Mouse (Mus musculus) limb, embryonic 12.5 days (tissue): ENCODE data around the gene Apol7b. TPM values are rescaled to one million over a fixed set of nuclear protein-coding genes. Genes with fewer than 3 reads are reported as not detected.
"Not testable (repeated sequence)": the region's sequence is repeated elsewhere in the genome, so short reads cannot be mapped to it uniquely, and the experiment has no call there.

ENCODE experiments used
- ATAC-seq: fragments of 200-750 bp; cut with Nextera tagmentation; 2 replicates; pipeline ENCODE4 v1.8.0; 2017; ENCODE audit warnings: low read depth, moderate TSS enrichment; ENCODE audit not compliant: insufficient number of reproducible peaks, insufficient read depth, low FRiP score, low TSS enrichment
- H3K27ac ChIP-seq: fragments of 300-500 bp; sonication (generic); 2 replicates; pipeline ENCODE4 v1.5.1; 2016; ENCODE audit warnings: mild to moderate bottlenecking, moderate library complexity
- H3K27me3 ChIP-seq: fragments of 300-500 bp; sonication (generic); 2 replicates; pipeline ENCODE4 v1.6.1; 2016; ENCODE audit warnings: mild to moderate bottlenecking, moderate library complexity
- H3K36me3 ChIP-seq: fragments of 300-500 bp; sonication (generic); 2 replicates; pipeline ENCODE4 v1.6.1; 2016; ENCODE audit warnings: mild to moderate bottlenecking, moderate library complexity
- H3K4me1 ChIP-seq: fragments of 300-500 bp; sonication (generic); replicated peaks from 2 replicates; pipeline ENCODE4 v1.6.1; 2016
- H3K4me2 ChIP-seq: fragments of 300-500 bp; sonication (generic); 2 replicates; pipeline ENCODE4 v1.6.1; 2016; ENCODE audit warnings: mild to moderate bottlenecking, moderate library complexity
- H3K4me3 ChIP-seq: fragments of 300-500 bp; sonication (generic); replicated peaks from 2 replicates; pipeline ENCODE4 v1.5.1; 2016; ENCODE audit warnings: mild to moderate bottlenecking
- H3K9ac ChIP-seq: fragments of 300-500 bp; sonication (generic); replicated peaks from 2 replicates; pipeline ENCODE4 v1.6.1; 2016; ENCODE audit warnings: mild to moderate bottlenecking, moderate library complexity
- H3K9me3 ChIP-seq: fragments of 300-500 bp; sonication (generic); 2 replicates; pipeline ENCODE4 v1.6.1; 2016; ENCODE audit warnings: mild to moderate bottlenecking, moderate library complexity
- WGBS: fragments of 180-500 bp; shearing (Covaris S2); methylation state at CpG from one replicate; pipeline ENCODE4 v1.1.7; 2016; 5-methylcytosine and 5-hydroxymethylcytosine counted together
- polyA plus RNA-seq: library from polyadenylated mRNA; unstranded; fragments of >200 nt; fragmentation: Nextera tagmentation; extraction: Ambion mirVana; gene quantifications from 2 replicates; pipeline ENCODE4 v1.2.1, GENCODE M21; 2016

The Apol7b gene
- polyA plus RNA-seq, 1 experiment from 2014 or later, result not detected

DNA sequence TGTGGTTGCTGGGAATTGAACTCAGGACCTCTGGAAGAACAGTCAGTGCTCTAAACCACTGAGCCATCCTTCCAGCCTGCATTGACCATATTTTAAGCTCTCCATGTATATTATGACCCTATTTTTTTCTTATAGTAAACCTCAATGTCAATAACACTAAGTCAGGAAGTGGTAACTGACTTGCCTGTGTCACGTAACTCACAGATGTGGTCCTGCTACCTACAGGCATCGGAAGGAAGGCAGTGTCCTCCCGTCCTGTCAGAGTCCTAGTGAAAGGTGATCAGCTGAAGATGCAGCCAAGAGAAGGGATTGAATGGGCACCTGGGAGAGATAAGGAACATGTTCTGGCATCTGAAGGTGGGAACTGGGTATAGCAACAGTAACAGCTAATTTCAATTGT lies 27.6 kb downstream of the Apol7b start:
- H3K9me3 ChIP-seq, H3K4me1 ChIP-seq, H3K4me3 ChIP-seq, ATAC-seq, H3K9ac ChIP-seq, H3K27me3 ChIP-seq, H3K4me2 ChIP-seq, H3K36me3 ChIP-seq, H3K27ac ChIP-seq: not testable (repeated sequence)
- no CpG with 5 or more reads among the region's 3 CpGs for WGBS

DNA sequence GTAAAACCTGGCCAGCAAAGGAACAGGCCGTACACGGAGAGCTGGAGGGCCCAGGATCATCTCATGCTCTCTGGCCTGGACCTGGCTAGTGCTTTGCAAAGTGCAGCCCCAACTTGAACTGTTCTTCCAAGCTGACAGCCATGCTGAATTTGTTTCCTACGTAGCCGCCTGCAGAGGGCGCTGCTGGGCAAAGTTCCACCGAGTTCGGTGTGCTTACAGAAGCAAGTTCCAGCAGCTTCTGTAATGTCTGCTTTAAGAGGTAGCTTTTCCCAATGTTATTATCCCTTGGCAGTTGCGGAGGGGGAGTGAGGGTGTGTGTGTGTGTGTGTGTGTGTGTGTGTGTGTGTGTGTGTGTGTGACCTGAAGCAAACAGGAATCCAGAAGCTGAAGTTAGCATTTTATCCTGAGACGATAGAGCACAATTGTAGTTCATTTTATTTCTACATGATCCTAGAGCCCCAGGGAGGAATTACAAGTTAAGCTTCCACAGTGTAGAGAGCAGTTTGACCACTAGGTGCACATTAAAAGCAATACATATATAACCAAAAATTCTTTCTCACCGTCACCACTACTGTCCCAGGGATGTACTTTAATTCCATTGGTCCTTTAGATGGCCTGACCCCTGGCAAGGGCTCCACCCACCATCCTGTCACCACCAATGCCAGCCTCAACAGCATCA lies 30.5 kb downstream of the Apol7b start:
- H3K4me2 ChIP-seq, H3K9me3 ChIP-seq, ATAC-seq, H3K4me1 ChIP-seq, H3K27me3 ChIP-seq, H3K4me3 ChIP-seq, H3K9ac ChIP-seq, H3K36me3 ChIP-seq, H3K27ac ChIP-seq: not testable (repeated sequence)
- WGBS, result 21% methylated on average over 3 of the region's 10 CpGs

DNA sequence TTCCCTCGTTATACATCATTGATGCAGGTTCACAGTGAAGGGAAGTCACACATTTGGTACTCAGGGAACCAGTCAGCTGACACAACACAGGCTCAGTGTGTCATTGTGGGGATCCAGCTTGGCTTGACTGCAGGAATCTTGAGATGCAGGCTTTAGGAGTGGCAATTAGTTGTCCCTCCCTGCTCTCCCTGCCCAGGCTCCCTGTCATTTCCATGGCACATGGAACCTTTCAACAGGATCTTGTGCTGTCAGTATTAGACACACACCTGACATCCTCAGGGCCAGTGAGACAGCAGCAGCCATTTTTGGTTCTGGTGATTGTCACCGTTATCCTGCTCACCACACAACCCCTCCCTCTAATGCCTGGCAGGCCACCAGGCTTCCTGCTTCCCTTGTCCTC lies 31.6 kb downstream of the Apol7b start:
- ATAC-seq, result not testable (repeated sequence)

DNA sequence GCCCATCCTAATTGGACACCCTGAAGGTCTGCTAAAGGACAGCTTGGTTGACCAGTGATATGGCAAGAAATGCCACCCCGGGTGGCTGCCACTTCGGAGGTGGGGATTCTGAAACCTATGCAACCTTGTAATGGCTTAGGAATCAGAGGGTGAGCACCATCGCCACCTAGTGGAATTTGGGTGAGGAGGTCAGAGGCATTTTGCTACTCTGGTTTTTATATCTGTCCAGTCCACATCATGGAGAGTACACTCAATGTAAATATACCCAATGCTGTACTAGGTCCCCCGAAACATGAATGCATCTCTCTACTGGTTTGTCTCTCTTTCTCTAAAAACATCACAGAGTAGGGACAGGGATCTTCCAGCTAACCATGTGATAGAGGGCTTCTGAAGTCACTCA lies 34.6 kb downstream of the Apol7b start:
- not testable (repeated sequence) for H3K4me3 ChIP-seq, H3K36me3 ChIP-seq, H3K9me3 ChIP-seq, H3K9ac ChIP-seq, H3K4me2 ChIP-seq, H3K4me1 ChIP-seq, H3K27me3 ChIP-seq, ATAC-seq, H3K27ac ChIP-seq
- 34% methylated on average over 4 of the region's 4 CpGs for WGBS

More for the DNA sequence above, 31.6 kb downstream of the Apol7b start:
- not testable (repeated sequence) for H3K9me3 ChIP-seq, H3K4me2 ChIP-seq, H3K27ac ChIP-seq, H3K4me1 ChIP-seq, H3K27me3 ChIP-seq, H3K9ac ChIP-seq, H3K36me3 ChIP-seq, H3K4me3 ChIP-seq
- 69% methylated on average over 2 of the region's 2 CpGs for WGBS

DNA sequence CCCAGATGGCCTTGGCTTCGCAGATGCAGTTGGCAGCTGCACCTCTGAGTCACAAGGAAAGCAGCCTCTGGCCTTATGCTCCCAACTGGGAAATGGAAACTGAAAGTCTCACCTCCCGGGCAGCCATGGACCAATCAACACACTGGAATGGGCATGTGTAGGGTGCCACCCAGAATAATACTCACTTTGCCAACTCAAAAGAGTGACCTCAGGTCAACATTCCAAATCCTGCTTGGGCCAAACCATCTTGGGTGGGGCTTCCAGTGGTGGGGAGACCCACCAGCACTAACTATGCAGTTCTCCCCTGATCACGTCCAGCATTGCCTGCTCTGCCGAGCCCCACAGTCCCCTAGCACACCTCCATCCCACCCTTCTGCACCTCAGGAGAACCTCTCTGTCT lies 36.3 kb downstream of the Apol7b start, which contains the start of gene Apol9a:
TSS of gene Apol9a (minus strand) at position 101 of the 400 bp plus-strand sequence.
- H3K4me3 ChIP-seq, H3K27me3 ChIP-seq, H3K4me2 ChIP-seq, ATAC-seq, H3K4me1 ChIP-seq, H3K36me3 ChIP-seq, H3K9ac ChIP-seq, H3K9me3 ChIP-seq, H3K27ac ChIP-seq: not testable (repeated sequence)
- 89% methylated on average over 1 of the region's 4 CpGs for WGBS

DNA sequence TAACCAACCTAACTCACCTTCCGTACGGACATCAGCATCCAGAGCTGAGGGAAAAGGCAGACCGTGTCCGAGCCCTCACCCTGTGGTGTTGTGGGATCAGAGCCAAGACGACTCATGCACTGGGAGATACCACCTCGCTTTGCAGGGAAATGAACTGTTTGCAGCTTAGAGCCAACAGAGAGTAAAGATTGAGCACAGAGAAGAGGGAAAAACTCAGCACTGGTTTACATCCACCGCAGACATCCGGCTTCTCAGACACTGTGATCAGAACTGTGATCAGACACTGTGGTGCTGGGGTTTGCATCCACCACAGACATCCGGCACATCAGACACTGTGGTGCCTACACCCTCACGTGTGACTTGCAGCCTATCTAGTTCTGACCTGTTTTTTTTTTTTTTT lies 40.9 kb downstream of the Apol7b start:
- WGBS, result 88% methylated on average over 10 of the region's 10 CpGs
- not testable (repeated sequence) for H3K9me3 ChIP-seq, H3K4me3 ChIP-seq, H3K36me3 ChIP-seq, ATAC-seq, H3K27ac ChIP-seq, H3K9ac ChIP-seq, H3K27me3 ChIP-seq, H3K4me1 ChIP-seq, H3K4me2 ChIP-seq

DNA sequence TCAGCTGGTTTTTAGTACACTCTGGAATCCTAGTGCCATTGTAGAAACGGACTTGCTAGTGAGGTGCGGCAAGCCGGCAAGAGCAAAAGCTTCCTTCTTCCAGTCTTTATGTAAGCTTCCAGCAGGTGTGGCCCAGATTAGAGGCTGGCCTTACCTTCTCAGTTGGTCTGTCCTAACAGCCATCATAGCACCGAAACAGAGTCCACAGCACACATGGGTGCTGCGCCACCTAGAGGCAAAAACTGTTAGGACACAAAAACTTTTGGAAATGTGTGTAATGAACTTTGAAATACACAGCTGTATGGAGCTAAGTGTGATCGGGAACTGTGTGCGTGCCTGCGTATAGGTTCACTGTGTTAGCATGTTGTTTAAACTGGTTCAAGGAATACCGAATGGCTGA lies 48.3 kb downstream of the Apol7b start, which contains the start of gene Apol7a:
TSS of gene Apol7a (minus strand) at position 84 of the 400 bp plus-strand sequence.
- not testable (repeated sequence) for H3K27ac ChIP-seq, H3K4me3 ChIP-seq, H3K36me3 ChIP-seq, ATAC-seq, H3K4me2 ChIP-seq, H3K4me1 ChIP-seq, H3K27me3 ChIP-seq, H3K9me3 ChIP-seq, H3K9ac ChIP-seq
- 58% methylated on average over 9 of the region's 9 CpGs for WGBS

DNA sequence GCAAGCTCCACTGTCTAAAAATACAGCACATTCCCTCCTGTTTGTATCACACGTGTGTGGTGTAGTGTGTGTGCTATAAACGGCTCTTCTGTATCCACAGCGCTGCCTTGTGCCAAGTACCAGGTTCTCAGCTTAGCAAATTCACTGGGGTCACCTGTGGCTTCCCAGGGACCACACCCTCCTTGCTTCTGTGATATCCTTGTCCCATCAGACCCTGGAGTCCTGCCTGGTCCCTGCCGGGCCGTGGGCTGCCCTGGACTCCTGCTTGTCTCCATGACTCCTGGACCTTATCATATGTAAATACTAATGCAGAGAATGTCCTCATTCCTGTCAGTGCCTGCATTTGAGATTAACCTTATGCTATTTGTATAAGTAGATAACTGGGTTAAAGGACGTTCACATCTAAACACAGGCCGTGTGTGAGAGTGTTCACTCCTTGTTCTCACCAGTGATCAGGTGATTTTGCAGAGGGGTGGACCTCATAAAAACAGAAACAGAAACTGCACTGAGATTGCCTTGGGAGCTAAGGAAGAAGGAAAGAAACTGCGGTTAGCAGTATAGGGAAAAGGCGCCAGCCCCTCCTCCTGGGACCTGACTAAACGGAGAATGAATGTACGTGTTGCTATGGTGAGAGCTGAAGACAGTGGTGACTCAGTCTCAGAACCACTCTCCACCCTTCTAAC lies 49.7 kb downstream of the Apol7b start:
- H3K4me3 ChIP-seq, ATAC-seq, H3K27ac ChIP-seq, H3K4me1 ChIP-seq, H3K9me3 ChIP-seq, H3K4me2 ChIP-seq, H3K9ac ChIP-seq, H3K36me3 ChIP-seq, H3K27me3 ChIP-seq: not testable (repeated sequence)
- WGBS, result 79% methylated on average over 11 of the region's 11 CpGs

DNA sequence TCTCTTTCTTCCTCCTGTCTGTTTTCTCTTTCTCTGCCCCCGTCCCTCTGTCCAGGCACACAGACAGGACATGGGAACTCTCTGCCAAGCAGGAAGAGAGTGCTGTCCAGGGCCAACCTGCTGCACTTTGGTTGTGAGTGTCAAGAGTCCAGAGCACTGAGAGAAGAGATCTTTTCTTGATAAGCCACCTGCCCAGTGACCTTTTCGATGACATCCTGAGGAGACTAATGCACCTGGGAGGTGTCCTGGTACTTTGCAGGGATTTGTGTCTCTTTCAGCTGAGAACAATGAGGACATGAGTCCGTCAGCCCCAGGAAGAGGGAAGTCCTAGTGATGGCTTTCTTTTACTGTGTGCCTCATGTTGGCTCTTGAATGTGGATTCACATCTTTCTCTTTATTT lies 53.5 kb downstream of the Apol7b start:
- WGBS, result 69% methylated on average over 3 of the region's 3 CpGs
- not testable (repeated sequence) for H3K27ac ChIP-seq, ATAC-seq, H3K9me3 ChIP-seq, H3K9ac ChIP-seq, H3K4me3 ChIP-seq, H3K27me3 ChIP-seq, H3K36me3 ChIP-seq, H3K4me1 ChIP-seq, H3K4me2 ChIP-seq

DNA sequence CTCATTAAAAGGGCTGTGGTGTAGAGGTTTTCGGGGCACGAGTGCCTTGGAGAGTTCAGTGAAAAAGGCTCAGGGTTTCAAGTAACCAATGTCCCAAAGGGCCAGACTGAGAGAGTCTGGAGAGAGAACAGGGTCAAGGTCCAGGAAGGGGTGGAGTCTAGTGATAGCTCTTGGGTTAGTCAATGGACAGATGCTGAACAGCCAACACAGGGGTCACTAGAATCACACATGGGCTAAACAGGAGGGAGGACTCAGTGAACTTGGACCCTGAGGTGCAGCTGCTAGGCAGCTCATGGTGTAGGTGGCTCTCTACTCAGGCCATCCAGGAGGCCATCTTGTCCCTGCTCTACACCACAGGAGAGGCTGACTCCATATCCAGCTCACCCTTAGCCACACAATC lies 59.8 kb downstream of the Apol7b start:
- no peak overlapping the region for H3K4me2 ChIP-seq
- WGBS, result 84% methylated on average over 2 of the region's 2 CpGs
- no peak for ATAC-seq
- no peaks in the 10 kb centered on the region for H3K36me3 ChIP-seq
- H3K4me1 ChIP-seq, result no peaks in the 10 kb centered on the region
- H3K27me3 ChIP-seq, result no peaks in the 10 kb centered on the region
- H3K9ac ChIP-seq, result no peak overlapping the region
- H3K9me3 ChIP-seq, result no peaks in the 10 kb centered on the region
- no peak overlapping the region for H3K27ac ChIP-seq
- no peak overlapping the region for H3K4me3 ChIP-seq

DNA sequence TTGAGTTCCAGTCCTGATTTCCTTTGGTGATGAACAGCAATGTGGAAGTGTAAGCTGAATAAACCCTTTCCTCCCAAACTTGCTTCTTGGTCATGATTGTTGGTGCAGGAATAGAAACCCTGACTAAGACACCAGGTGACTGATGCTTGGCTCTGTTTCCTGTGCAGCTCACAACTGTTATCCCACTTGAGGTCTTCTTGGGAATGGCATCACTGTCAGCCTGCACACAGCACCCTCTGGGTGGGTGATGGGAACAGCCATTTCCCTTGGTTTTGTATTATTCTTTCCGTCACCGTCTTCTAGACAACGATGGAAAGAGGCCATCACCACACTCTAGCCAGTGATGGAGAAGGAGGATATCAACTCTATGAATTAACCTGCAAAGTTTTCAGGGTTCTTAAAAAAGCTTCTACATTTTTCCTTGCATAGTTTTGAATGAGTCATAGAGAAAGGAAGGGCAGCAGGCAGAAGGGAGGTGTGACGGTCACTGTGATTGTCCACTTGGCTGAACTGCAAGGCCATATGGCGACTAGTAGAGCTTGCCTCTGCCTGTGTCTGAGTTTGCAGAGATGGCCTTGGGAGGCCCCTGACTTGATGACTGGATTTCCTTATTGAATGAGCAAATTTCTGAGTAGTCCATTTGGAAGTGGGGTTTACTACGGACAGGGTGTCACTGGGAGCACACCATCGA lies 62.8 kb downstream of the Apol7b start:
- H3K4me3 ChIP-seq, result no peak overlapping the region
- H3K36me3 ChIP-seq, result no peaks in the 10 kb centered on the region
- no peak overlapping the region for H3K27ac ChIP-seq
- no peaks in the 10 kb centered on the region for H3K9me3 ChIP-seq
- H3K4me2 ChIP-seq, result no peak overlapping the region
- 90% methylated on average over 7 of the region's 7 CpGs for WGBS
- no peak for ATAC-seq
- H3K9ac ChIP-seq, result no peak overlapping the region
- 0 out of 2 replicates have a peak, but pooled peaks cover 2% of the 10 kb centered on the region for H3K27me3 ChIP-seq
- H3K4me1 ChIP-seq, result no peaks in the 10 kb centered on the region
